Comparison of ENCODE assay signal across 8 mouse cellular contexts in genomic region chr16:3350668-3351507, GRCm38 (mm10).
DNase-seq lines count a peak whose midpoint lies in the region; ATAC-seq lines count a peak whose summit lies in the region.
"Not testable (repeated sequence)": the region's sequence is repeated elsewhere in the genome, so short reads cannot be mapped to it uniquely, and the experiment has no call there.

No protein-coding gene starts in this region.

- H3K4me1 ChIP-seq in embryonic facial prominence, embryonic 14.5 days (ENCODE audit: control insufficient read depth, insufficient read depth, low read length); heart, embryonic 11.5 days (ENCODE audit: control insufficient read depth, insufficient read depth, low read length); midbrain, embryonic 10.5 days: not testable (repeated sequence)

- H3K36me3 ChIP-seq in embryonic facial prominence, embryonic 14.5 days (ENCODE audit: control insufficient read depth, insufficient read depth, low read length); heart, embryonic 11.5 days (ENCODE audit: control insufficient read depth, insufficient read depth, low read length); midbrain, embryonic 10.5 days: not testable (repeated sequence)

- not testable (repeated sequence) for H3K27ac ChIP-seq in embryonic facial prominence, embryonic 14.5 days (replicated peaks; ENCODE audit: low read depth, low read length); heart, embryonic 11.5 days (ENCODE audit: low read depth, low read length); midbrain, embryonic 10.5 days (replicated peaks)

- not testable (repeated sequence) for H3K27me3 ChIP-seq in embryonic facial prominence, embryonic 14.5 days (replicated peaks; ENCODE audit: control insufficient read depth, insufficient read depth, low read length); heart, embryonic 11.5 days (ENCODE audit: control insufficient read depth, insufficient read depth, low read length); midbrain, embryonic 10.5 days (ENCODE audit: low read depth, poor library complexity, severe bottlenecking)

- not testable (repeated sequence) for H3K4me3 ChIP-seq in embryonic facial prominence, embryonic 14.5 days (ENCODE audit: low read depth, low read length); heart, embryonic 11.5 days (ENCODE audit: low read depth, low read length); midbrain, embryonic 10.5 days

- not testable (repeated sequence) for H3K9me3 ChIP-seq in embryonic facial prominence, embryonic 14.5 days (ENCODE audit: control insufficient read depth, low read length); heart, embryonic 11.5 days (replicated peaks; ENCODE audit: control insufficient read depth, low read length); midbrain, embryonic 10.5 days (replicated peaks)

- peak; percentile 82 for ATAC-seq in embryonic facial prominence, embryonic 14.5 days (ENCODE audit: low read depth)
- peak; percentile 91 for ATAC-seq in heart, embryonic 11.5 days (replicated peaks; ENCODE audit: insufficient number of reproducible peaks, low FRiP score, low TSS enrichment)

- not testable (repeated sequence) for H3K9ac ChIP-seq in embryonic facial prominence, embryonic 14.5 days (ENCODE audit: low read depth, low read length); heart, embryonic 11.5 days (ENCODE audit: low read depth, low read length)

- peak; percentile 54 for DNase-seq in CD4-positive helper T cell, adult 2 months (ENCODE audit: low read depth, low spot score)
- DNase-seq in adipocyte (ENCODE audit: low spot score) (peak; percentile 90), liver (peak; percentile 59)
- peak; percentile 22 for DNase-seq in embryonic facial prominence, embryonic 14.5 days (ENCODE audit: low spot score)
- DNase-seq in induced T-regulatory cell, adult 2 months (ENCODE audit: low read depth), result peak; percentile 80
- DNase-seq in midbrain, embryonic 10.5 days (ENCODE audit: low spot score), result peak; percentile 35
- peak; percentile 53 for DNase-seq in retina, embryonic 14.5 days (ENCODE audit: low spot score)

- WGBS in embryonic facial prominence, embryonic 14.5 days, result 79% methylated on average over 6 of the region's 7 CpGs
- 76% methylated on average over 6 of the region's 7 CpGs for WGBS in heart, embryonic 11.5 days (ENCODE audit: insufficient replicate concordance)
- WGBS in midbrain, embryonic 10.5 days, result 72% methylated on average over 7 of the region's 7 CpGs

- not testable (repeated sequence) for H3K4me2 ChIP-seq in embryonic facial prominence, embryonic 14.5 days (ENCODE audit: low read depth, low read length); heart, embryonic 11.5 days

Comparison
In these comparisons a context has a peak if more than half of its experiments do, and no peak if none do; other contexts are left out.
1. DNase-seq: peak in every context shown above with its lines; median percentile 90 in adipocyte; 80 in induced T-regulatory cell, adult 2 months; 59 in liver; 54 in CD4-positive helper T cell, adult 2 months; 53 in retina, embryonic 14.5 days; 35 in midbrain, embryonic 10.5 days; 22 in embryonic facial prominence, embryonic 14.5 days.